In the genomic region with DNA sequence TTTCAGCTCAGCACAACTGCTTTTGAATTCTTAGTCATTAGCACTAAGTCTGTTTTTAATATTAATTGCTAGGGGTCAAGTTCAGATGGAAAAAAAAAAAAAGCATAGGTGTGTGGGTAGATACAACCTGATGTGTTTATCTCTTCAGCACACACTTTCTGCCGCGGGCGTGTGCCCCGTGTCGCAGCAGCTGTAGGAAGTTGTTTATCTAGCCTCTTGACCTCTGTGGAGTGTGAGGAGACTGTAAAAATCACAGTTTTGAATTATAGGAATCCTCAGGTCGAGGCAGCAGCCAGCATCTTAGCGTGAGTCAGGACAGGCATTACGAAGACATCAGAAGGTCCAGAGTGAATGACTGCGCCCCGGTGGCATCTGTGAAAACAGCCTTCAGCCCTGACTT, we compare ENCODE assay signal across 15 mouse cellular contexts.
DNase-seq lines count a peak whose midpoint lies in the region; ATAC-seq and TF ChIP-seq lines count a peak whose summit lies in the region.
"Had no signal": no experiment of that assay in that cellular context is flagged by ENCODE, and none has a peak within 500 bp of the region (broad histone marks: within the 10 kb centered on the region; RNA-seq: fewer than 3 reads in every experiment).

No protein-coding gene starts in this region.

- no peak overlapping the region for H3K27ac ChIP-seq in kidney, embryonic 14.5 days (ENCODE audit: low read depth, low read length)
- no peak overlapping the region for H3K27ac ChIP-seq in MEL (ENCODE audit: control insufficient read depth, low read depth, low read length)
- H3K27ac ChIP-seq in embryonic facial prominence, embryonic 10.5 days (replicated peaks) = 0 out of 2 replicates have a peak overlapping the region, but pooled peaks have one; percentile 14
- H3K27ac ChIP-seq in limb, embryonic 12.5 days = no peak overlapping the region
- no peak overlapping the region for H3K27ac ChIP-seq in hindbrain, embryonic 16.5 days (ENCODE audit: low read depth, low read length)
- H3K27ac ChIP-seq: embryonic facial prominence, embryonic 15.5 days; heart, embryonic 15.5 days; neural tube, embryonic 15.5 days had no signal

- no peak for TF ChIP-seq RAD21 in MEL (IDR thresholded peaks at IDR 0.05; ENCODE audit: low read depth, low read length)

- no peak overlapping the region for H3K9ac ChIP-seq in kidney, embryonic 14.5 days (ENCODE audit: low read depth, low read length)
- no peak overlapping the region for H3K9ac ChIP-seq in MEL (ENCODE audit: control insufficient read depth, low read depth, low read length, poor library complexity, severe bottlenecking)
- H3K9ac ChIP-seq in limb, embryonic 12.5 days (replicated peaks) = no peak overlapping the region
- no peak overlapping the region for H3K9ac ChIP-seq in hindbrain, embryonic 16.5 days (ENCODE audit: low read depth, low read length)
- H3K9ac ChIP-seq: embryonic facial prominence, embryonic 15.5 days; heart, embryonic 15.5 days; neural tube, embryonic 15.5 days had no signal

- TF ChIP-seq POLR2A in MEL (IDR thresholded peaks at IDR 0.05; ENCODE audit: control insufficient read depth in 1 of 2, insufficient read depth in 1 of 2, low read depth in 1 of 2, low read length in 2 of 2, poor library complexity in 1 of 2) = no peak

- WGBS in kidney, embryonic 14.5 days = 14% methylated on average over 10 of the region's 10 CpGs
- WGBS in embryonic facial prominence, embryonic 10.5 days = 42% methylated on average over 10 of the region's 10 CpGs
- 20% methylated on average over 10 of the region's 10 CpGs for WGBS in limb, embryonic 12.5 days
- WGBS in hindbrain, embryonic 16.5 days = 74% methylated on average over 10 of the region's 10 CpGs

- no peak for TF ChIP-seq CTCF in MEL (IDR thresholded peaks at IDR 0.05 in 2 of 3, conservative IDR thresholded peaks at IDR 0.05 in 1 of 3; ENCODE audit: control insufficient read depth in 1 of 3, insufficient read depth in 1 of 3, low read depth in 2 of 3, low read length in 3 of 3, poor library complexity in 1 of 3, severe bottlenecking in 1 of 3)

- H3K4me1 ChIP-seq in kidney, embryonic 14.5 days (ENCODE audit: control insufficient read depth, insufficient read depth, low read length) = 0 out of 2 replicates have a peak, but pooled peaks cover 5% of the 10 kb centered on the region
- H3K4me1 ChIP-seq in MEL (ENCODE audit: control insufficient read depth in 1 of 2, insufficient read depth in 2 of 2, low read length in 2 of 2) = no peaks in the 10 kb centered on the region
- H3K4me1 ChIP-seq in embryonic facial prominence, embryonic 10.5 days = peaks cover 28% of the 10 kb centered on the region
- peaks cover 19% of the 10 kb centered on the region for H3K4me1 ChIP-seq in limb, embryonic 12.5 days (replicated peaks)
- H3K4me1 ChIP-seq in hindbrain, embryonic 16.5 days (ENCODE audit: control insufficient read depth, insufficient read depth, low read depth, low read length) = no peaks in the 10 kb centered on the region
- H3K4me1 ChIP-seq: embryonic facial prominence, embryonic 15.5 days; neural tube, embryonic 15.5 days had no signal

- no peaks in the 10 kb centered on the region for H3K9me3 ChIP-seq in kidney, embryonic 14.5 days (ENCODE audit: control insufficient read depth, low read length)
- no peaks in the 10 kb centered on the region for H3K9me3 ChIP-seq in MEL (replicated peaks; ENCODE audit: insufficient read depth, low read length)
- H3K9me3 ChIP-seq in embryonic facial prominence, embryonic 10.5 days = no peaks in the 10 kb centered on the region
- no peaks in the 10 kb centered on the region for H3K9me3 ChIP-seq in limb, embryonic 12.5 days
- no peaks in the 10 kb centered on the region for H3K9me3 ChIP-seq in hindbrain, embryonic 16.5 days (ENCODE audit: control insufficient read depth, low read length)
- H3K9me3 ChIP-seq: embryonic facial prominence, embryonic 15.5 days; heart, embryonic 15.5 days; neural tube, embryonic 15.5 days had no signal

- no peak overlapping the region for H3K4me2 ChIP-seq in kidney, embryonic 14.5 days (replicated peaks; ENCODE audit: low read depth, low read length)
- H3K4me2 ChIP-seq in limb, embryonic 12.5 days = peak overlapping the region; percentile 0; the same call in 1 of the 2 replicates
- no peak overlapping the region for H3K4me2 ChIP-seq in hindbrain, embryonic 16.5 days (ENCODE audit: low read length)
- H3K4me2 ChIP-seq: embryonic facial prominence, embryonic 15.5 days; heart, embryonic 15.5 days; neural tube, embryonic 15.5 days had no signal

- no peaks in the 10 kb centered on the region for H3K36me3 ChIP-seq in kidney, embryonic 14.5 days (ENCODE audit: control insufficient read depth, insufficient read depth, low read length)
- H3K36me3 ChIP-seq in MEL (ENCODE audit: control insufficient read depth in 1 of 2, insufficient read depth in 2 of 2, low read length in 2 of 2) = no peaks in the 10 kb centered on the region
- H3K36me3 ChIP-seq in embryonic facial prominence, embryonic 10.5 days (replicated peaks) = no peaks in the 10 kb centered on the region
- H3K36me3 ChIP-seq in limb, embryonic 12.5 days = no peaks in the 10 kb centered on the region
- no peaks in the 10 kb centered on the region for H3K36me3 ChIP-seq in hindbrain, embryonic 16.5 days (ENCODE audit: control insufficient read depth, insufficient read depth, low read length)
- H3K36me3 ChIP-seq: embryonic facial prominence, embryonic 15.5 days; heart, embryonic 15.5 days; neural tube, embryonic 15.5 days had no signal

- no peaks in the 10 kb centered on the region for H3K79me2 ChIP-seq in MEL (ENCODE audit: control insufficient read depth, insufficient read depth, low read length, poor library complexity)

- H3K4me3 ChIP-seq in kidney, embryonic 14.5 days (ENCODE audit: low read length) = no peak overlapping the region
- H3K4me3 ChIP-seq in MEL (ENCODE audit: control insufficient read depth in 1 of 2, insufficient read depth in 1 of 2, low read depth in 2 of 2, low read length in 2 of 2) = no peak overlapping the region
- H3K4me3 ChIP-seq in embryonic facial prominence, embryonic 10.5 days = no peak overlapping the region
- H3K4me3 ChIP-seq in limb, embryonic 12.5 days (replicated peaks) = no peak overlapping the region
- no peak overlapping the region for H3K4me3 ChIP-seq in hindbrain, embryonic 16.5 days (ENCODE audit: low read length)
- H3K4me3 ChIP-seq: embryonic facial prominence, embryonic 15.5 days; heart, embryonic 15.5 days; neural tube, embryonic 15.5 days had no signal

- TF ChIP-seq EP300 in MEL (IDR thresholded peaks at IDR 0.05; ENCODE audit: low read depth in 1 of 2, low read length in 2 of 2) = peak in 1 of 2 experiments; percentile 39; a peak in 1 of 4 replicates

- no peak for ATAC-seq in kidney, embryonic 14.5 days (ENCODE audit: low FRiP score, low TSS enrichment)
- no peak for ATAC-seq in limb, embryonic 12.5 days (ENCODE audit: insufficient number of reproducible peaks, insufficient read depth, low FRiP score, low TSS enrichment, low read depth)
- ATAC-seq in hindbrain, embryonic 16.5 days = no peak
- ATAC-seq: forebrain, embryonic 16.5 days; inflammation-experienced regulatory T-cells, adult 6 months had no signal

- peak; percentile 4 for DNase-seq in kidney, adult 18-20 months
- no peak for DNase-seq in MEL (ENCODE audit: low read depth, low spot score)
- DNase-seq in embryonic facial prominence, embryonic 10.5 days (ENCODE audit: low spot score) = peak; percentile 25
- no peak for DNase-seq in c-Kit-positive CD71-positive TER-119-positive erythroid progenitor cells, embryonic 14.5 days (ENCODE audit: low spot score)
- DNase-seq: cerebellum, adult 8-10 months; lung, postnatal 36 days; right cerebral cortex, adult 18-20 months had no signal

- H3K27me3 ChIP-seq in kidney, embryonic 14.5 days (ENCODE audit: control insufficient read depth, insufficient read depth, low read length) = no peaks in the 10 kb centered on the region
- H3K27me3 ChIP-seq in MEL (ENCODE audit: control insufficient read depth in 1 of 2, insufficient read depth in 2 of 2, low read length in 2 of 2) = peaks cover 12 to 17% of the 10 kb centered on the region in 2 experiments
- H3K27me3 ChIP-seq in embryonic facial prominence, embryonic 10.5 days (replicated peaks; ENCODE audit: low read depth, poor library complexity, severe bottlenecking) = no peaks in the 10 kb centered on the region; the same call in 1 of the 2 replicates
- peaks cover 10% of the 10 kb centered on the region; the same call in 1 of the 2 replicates for H3K27me3 ChIP-seq in limb, embryonic 12.5 days
- no peaks in the 10 kb centered on the region for H3K27me3 ChIP-seq in hindbrain, embryonic 16.5 days (replicated peaks; ENCODE audit: control insufficient read depth, insufficient read depth, low read length)
- H3K27me3 ChIP-seq: embryonic facial prominence, embryonic 15.5 days; heart, embryonic 15.5 days; neural tube, embryonic 15.5 days had no signal

TF ChIP-seq in MEL, 35 proteins besides CTCF, POLR2A, EP300 and RAD21:
- no peak for TF ChIP-seq GABPA (IDR thresholded peaks at IDR 0.05; ENCODE audit: low read depth, low read length)
- 0 out of 2 replicates have a peak, but pooled peaks have one; percentile 25 for TF ChIP-seq ZNF384 (IDR thresholded peaks at IDR 0.05; ENCODE audit: low read depth, low read length)
- peak; percentile 34 for TF ChIP-seq TAL1 (IDR thresholded peaks at IDR 0.05; ENCODE audit: low read length)
- peak; percentile 51; the same call in 1 of the 2 replicates for TF ChIP-seq RCOR1 (IDR thresholded peaks at IDR 0.05; ENCODE audit: low read depth, low read length)

Comparison
In these comparisons a context has a peak if more than half of its experiments do, and no peak if none do; other contexts are left out.
1. DNase-seq: peak in kidney, adult 18-20 months (single experiment) and embryonic facial prominence, embryonic 10.5 days (single experiment); none in MEL (single experiment) and c-Kit-positive CD71-positive TER-119-positive erythroid progenitor cells, embryonic 14.5 days (single experiment).